ENCODE assay signal across 20 mouse cellular contexts in genomic region chr16:33786657-33787390, GRCm38 (mm10). TPM values are rescaled to one million over a fixed set of nuclear protein-coding genes. Genes with fewer than 3 reads are reported as not detected.
DNase-seq lines count a peak whose midpoint lies in the region; ATAC-seq and TF ChIP-seq lines count a peak whose summit lies in the region.
"Had no signal": no experiment of that assay in that cellular context is flagged by ENCODE, and none has a peak within 500 bp of the region (broad histone marks: within the 10 kb centered on the region; RNA-seq: fewer than 3 reads in every experiment).

No protein-coding gene starts in this region.

- 70% methylated on average over 7 of the region's 7 CpGs for whole genome bisulfite sequencing in liver, embryonic 11.5 days
- 45% methylated on average over 7 of the region's 7 CpGs for WGBS in small intestine, adult 2 months

- peak overlapping the region; percentile 80 for H3K27ac ChIP-seq in liver, embryonic 11.5 days (ENCODE audit: low read depth, low read length)
- peak overlapping the region; percentile 89 for H3K27ac ChIP-seq in small intestine, adult 2 months (ENCODE audit: insufficient read depth, low read depth, low read length)
- H3K27ac ChIP-seq: forebrain, embryonic 10.5 days; hindbrain, embryonic 13.5 days; midbrain, embryonic 13.5 days had no signal

- H3K36me3 ChIP-seq in G1E (replicated peaks), result peaks cover 9% of the 10 kb centered on the region
- no peaks in the 10 kb centered on the region for H3K36me3 ChIP-seq in liver, embryonic 11.5 days (ENCODE audit: control insufficient read depth, insufficient read depth, low read length)
- H3K36me3 ChIP-seq in small intestine, adult 2 months (ENCODE audit: control insufficient read depth, insufficient read depth, low read length), result no peaks in the 10 kb centered on the region
- H3K36me3 ChIP-seq: forebrain, embryonic 10.5 days; hindbrain, embryonic 13.5 days; midbrain, embryonic 13.5 days had no signal

- H3K4me2 ChIP-seq in liver, embryonic 11.5 days, result peak overlapping the region; percentile 8
- H3K4me2 ChIP-seq: hindbrain, embryonic 13.5 days; midbrain, embryonic 13.5 days had no signal

- H3K9ac ChIP-seq in liver, embryonic 11.5 days (ENCODE audit: low read depth, low read length), result 0 out of 2 replicates have a peak overlapping the region, but pooled peaks have one; percentile 16
- H3K9ac ChIP-seq: hindbrain, embryonic 13.5 days; midbrain, embryonic 13.5 days had no signal

- TF ChIP-seq POLR2A in small intestine, adult 2 months (IDR thresholded peaks at IDR 0.05; ENCODE audit: low read depth, low read length), result no peak

- no peak for TF ChIP-seq CTCF in G1E (IDR thresholded peaks at IDR 0.05; ENCODE audit: low read depth, low read length)
- no peak for TF ChIP-seq CTCF in small intestine, adult 2 months (IDR thresholded peaks at IDR 0.05; ENCODE audit: extremely low read depth, insufficient read length, insufficient replicate concordance, low read depth, low read length)

- peaks cover 54% of the 10 kb centered on the region for H3K4me1 ChIP-seq in G1E (ENCODE audit: insufficient read depth, low read depth, low read length)
- peaks cover 12% of the 10 kb centered on the region for H3K4me1 ChIP-seq in liver, embryonic 11.5 days (replicated peaks; ENCODE audit: control insufficient read depth, insufficient read depth, low read length)
- H3K4me1 ChIP-seq in small intestine, adult 2 months (ENCODE audit: control insufficient read depth, insufficient read depth, insufficient read length, low read length), result peaks cover 33% of the 10 kb centered on the region; the same call in 1 of the 2 replicates
- H3K4me1 ChIP-seq: hindbrain, embryonic 13.5 days; midbrain, embryonic 13.5 days had no signal

- peak; percentile 36 for ATAC-seq in G1E (ENCODE audit: extremely low read depth, insufficient number of reproducible peaks, low FRiP score, poor library complexity, severe bottlenecking)
- peak; percentile 60 for ATAC-seq in liver, embryonic 11.5 days (replicated peaks; ENCODE audit: low FRiP score)
- ATAC-seq: activated CD4-positive, CD25-positive, alpha-beta regulatory T cell, adult 4 months; midbrain, embryonic 13.5 days had no signal

- H3K4me3 ChIP-seq in G1E (ENCODE audit: low read depth, low read length), result peak overlapping the region; percentile 65
- H3K4me3 ChIP-seq in liver, embryonic 11.5 days (ENCODE audit: low read depth, low read length), result no peak overlapping the region
- no peak overlapping the region for H3K4me3 ChIP-seq in small intestine, adult 2 months (ENCODE audit: low read depth, low read length)
- H3K4me3 ChIP-seq: forebrain, embryonic 10.5 days; hindbrain, embryonic 13.5 days; midbrain, embryonic 13.5 days had no signal

- H3K27me3 ChIP-seq in G1E (ENCODE audit: insufficient read depth, low read length), result no peaks in the 10 kb centered on the region
- no peaks in the 10 kb centered on the region for H3K27me3 ChIP-seq in liver, embryonic 11.5 days (replicated peaks; ENCODE audit: control insufficient read depth, insufficient read depth, low read length)
- H3K27me3 ChIP-seq in small intestine, adult 2 months (ENCODE audit: control insufficient read depth, insufficient read depth, low read length), result no peaks in the 10 kb centered on the region
- H3K27me3 ChIP-seq: hindbrain, embryonic 13.5 days; midbrain, embryonic 13.5 days had no signal

- peaks cover 6% of the 10 kb centered on the region; the same call in 1 of the 2 replicates for H3K9me3 ChIP-seq in G1E (replicated peaks)
- no peaks in the 10 kb centered on the region for H3K9me3 ChIP-seq in liver, embryonic 11.5 days (ENCODE audit: control insufficient read depth, low read length)
- H3K9me3 ChIP-seq: forebrain, embryonic 10.5 days; hindbrain, embryonic 13.5 days; midbrain, embryonic 13.5 days had no signal

- DNase-seq in G1E (ENCODE audit: low spot score) (peak; percentile 76), adipocyte (ENCODE audit: low spot score) (peak; percentile 22)
- DNase-seq in liver, embryonic 11.5 days (ENCODE audit: low spot score), result no peak
- DNase-seq in kidney, postnatal 10 days, result no peak
- DNase-seq in frontal cortex, postnatal 10 days (ENCODE audit: low spot score in 2 of 2), result no peak
- no peak for DNase-seq in cerebellum, postnatal 25 days
- DNase-seq: cerebellum, adult 18-20 months; gastrocnemius, postnatal 36 days; kidney, adult 2 months; kidney, postnatal 4 days; left cerebral cortex, postnatal 4 days; lung, adult 2 months; thymus, adult 18-20 months had no signal

RNA-seq across cellular contexts. Expression of gene Muc13, which starts 7.0 kb away (rescaled TPM):
- 2.7 and 2.9 TPM in 2 replicates for total RNA-seq in G1E (2014; fragmentation: Nextera tagmentation)
- 6.4 and 6.9 TPM in 2 replicates for total RNA-seq in G1E (2017)
- polyA plus RNA-seq in G1E (2012), result 0.17 and 0.21 TPM in 2 replicates
- 10.1 and 10.4 TPM in 2 replicates for polyA plus RNA-seq in liver, embryonic 11.5 days (2014; fragmentation: Nextera tagmentation; extraction: Ambion mirVana)
- polyA plus RNA-seq in small intestine, adult 2 months (2012; rRNA removed), result 2,067 and 2,412 TPM in 2 replicates
- total RNA-seq: gastrocnemius, postnatal 36 days; layer of hippocampus, postnatal 25 days; left cerebral cortex, postnatal 4 days had no signal
- polyA plus RNA-seq: embryonic facial prominence, embryonic 14.5 days; hindbrain, embryonic 13.5 days had no signal

RNA-seq across cellular contexts. Expression of gene Itgb5, which starts 42.6 kb away (rescaled TPM):
- 0.24 and 5.6 TPM in 2 replicates for total RNA-seq in G1E (2014; fragmentation: Nextera tagmentation)
- 0.46 and 1.2 TPM in 2 replicates for total RNA-seq in G1E (2017)
- polyA plus RNA-seq in G1E (2012), result 0.04 and 0.14 TPM in 2 replicates
- polyA plus RNA-seq in liver, embryonic 11.5 days (2014; fragmentation: Nextera tagmentation; extraction: Ambion mirVana), result 24.8 and 25.0 TPM in 2 replicates
- polyA plus RNA-seq in small intestine, adult 2 months (2012; rRNA removed), result 36.3 and 80.3 TPM in 2 replicates

Comparison
In these comparisons a context has a peak if more than half of its experiments do, and no peak if none do; other contexts are left out.
1. DNase-seq: peak in G1E (single experiment) and adipocyte (single experiment); none in liver, embryonic 11.5 days (single experiment), kidney, postnatal 10 days (single experiment), frontal cortex, postnatal 10 days (0 of 2) and cerebellum, postnatal 25 days (0 of 2).
2. RNA of gene Muc13, which starts 7.0 kb away (polyA plus RNA-seq): 2,067 to 2,412 TPM in small intestine, adult 2 months; 10.1 to 10.4 TPM in liver, embryonic 11.5 days and 0.17 to 0.21 TPM in G1E; every median in the first group is over 100 times any median in the second.
3. RNA of gene Itgb5, which starts 42.6 kb away (polyA plus RNA-seq): 36.3 to 80.3 TPM in small intestine, adult 2 months and 24.8 to 25.0 TPM in liver, embryonic 11.5 days; 0.04 to 0.14 TPM in G1E; every median in the first group is over 10 times any median in the second.